Mouse (Mus musculus) brain, embryonic 14.5 days (tissue): ENCODE data around the gene Fam20c.

Source experiments
- CTCF ChIP-seq: fragments of 200-500 bp; IDR thresholded peaks from 2 replicates; pipeline ENCODE4 v1.5.1; 2012; ENCODE audit warnings: inconsistent platforms, mild to moderate bottlenecking, moderate library complexity, borderline replicate concordance; ENCODE audit not compliant: insufficient read depth, insufficient read length; ENCODE audit errors: extremely low read depth
- POLR2A ChIP-seq: fragments of 200-500 bp; IDR thresholded peaks from 2 replicates; pipeline ENCODE4 v1.6.1; 2012; ENCODE audit warnings: mild to moderate bottlenecking, inconsistent platforms, borderline replicate concordance; ENCODE audit not compliant: poor library complexity, insufficient read depth, insufficient read length, severe bottlenecking; ENCODE audit errors: extremely low read depth

GRCm38 (mm10) chr5:138740150-138740549, 14.2 kb upstream of the Fam20c start:
- TF ChIP-seq CTCF (no peak), POLR2A (no peak)
